ENCODE assay signal across 8 mouse cellular contexts in the genomic region with DNA sequence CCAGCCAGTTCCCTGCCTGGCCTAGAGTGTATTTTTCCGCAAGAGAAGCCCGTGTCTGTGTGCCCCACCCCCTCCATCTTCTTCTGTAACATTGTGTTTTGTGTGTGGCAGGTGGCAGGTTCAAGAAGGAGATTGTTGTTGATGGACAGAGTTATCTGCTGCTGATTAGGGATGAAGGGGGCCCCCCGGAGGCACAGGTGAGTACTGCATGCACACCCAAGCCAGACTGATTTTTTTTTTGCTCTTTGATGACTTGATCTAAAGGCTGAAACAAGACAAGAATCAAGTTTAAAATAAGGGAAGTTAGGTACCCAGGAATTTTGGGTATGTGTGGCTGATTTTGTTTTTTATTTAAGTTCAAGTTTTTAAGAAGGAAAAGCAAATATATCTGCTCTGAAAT.
DNase-seq lines count a peak whose midpoint lies in the region; ATAC-seq and TF ChIP-seq lines count a peak whose summit lies in the region.

No protein-coding gene starts in this region.

- peaks cover 45% of the 10 kb centered on the region for H3K36me3 ChIP-seq in hindbrain, embryonic 10.5 days
- H3K36me3 ChIP-seq in hindbrain, embryonic 16.5 days (ENCODE audit: control insufficient read depth, insufficient read depth, low read length) = peaks cover 4% of the 10 kb centered on the region; the same call in 1 of the 2 replicates
- no peaks in the 10 kb centered on the region; the same call in 1 of the 2 replicates for H3K36me3 ChIP-seq in hindbrain, postnatal 0 days (ENCODE audit: insufficient read depth, low read length)
- H3K36me3 ChIP-seq in small intestine, adult 2 months (ENCODE audit: control insufficient read depth, insufficient read depth, low read length) = peaks cover 4% of the 10 kb centered on the region
- peaks cover 11% of the 10 kb centered on the region for H3K36me3 ChIP-seq in heart, embryonic 12.5 days

- ATAC-seq in hindbrain, embryonic 16.5 days = no peak
- ATAC-seq in hindbrain, postnatal 0 days = no peak
- no peak for ATAC-seq in heart, embryonic 12.5 days (ENCODE audit: insufficient number of reproducible peaks, low FRiP score)

- no peaks in the 10 kb centered on the region for H3K27me3 ChIP-seq in hindbrain, embryonic 10.5 days (ENCODE audit: insufficient read depth, poor library complexity, severe bottlenecking)
- H3K27me3 ChIP-seq in hindbrain, embryonic 16.5 days (replicated peaks; ENCODE audit: control insufficient read depth, insufficient read depth, low read length) = no peaks in the 10 kb centered on the region
- no peaks in the 10 kb centered on the region for H3K27me3 ChIP-seq in hindbrain, postnatal 0 days (ENCODE audit: insufficient read depth, low read length)
- no peaks in the 10 kb centered on the region for H3K27me3 ChIP-seq in small intestine, adult 2 months (ENCODE audit: control insufficient read depth, insufficient read depth, low read length)
- H3K27me3 ChIP-seq in heart, embryonic 12.5 days (replicated peaks) = no peaks in the 10 kb centered on the region

- no peak for TF ChIP-seq POLR2A in small intestine, adult 2 months (IDR thresholded peaks at IDR 0.05; ENCODE audit: low read depth, low read length)

- no peak overlapping the region for H3K4me3 ChIP-seq in hindbrain, embryonic 10.5 days
- no peak overlapping the region for H3K4me3 ChIP-seq in hindbrain, embryonic 16.5 days (ENCODE audit: low read length)
- no peak overlapping the region for H3K4me3 ChIP-seq in hindbrain, postnatal 0 days (ENCODE audit: low read length)
- H3K4me3 ChIP-seq in small intestine, adult 2 months (ENCODE audit: low read depth, low read length) = no peak overlapping the region
- no peak overlapping the region for H3K4me3 ChIP-seq in heart, embryonic 12.5 days

- peaks cover 13% of the 10 kb centered on the region for H3K4me1 ChIP-seq in hindbrain, embryonic 10.5 days (replicated peaks)
- H3K4me1 ChIP-seq in hindbrain, embryonic 16.5 days (ENCODE audit: control insufficient read depth, insufficient read depth, low read depth, low read length) = no peaks in the 10 kb centered on the region; the same call in 1 of the 2 replicates
- H3K4me1 ChIP-seq in hindbrain, postnatal 0 days (ENCODE audit: insufficient read depth, low read length) = 0 out of 2 replicates have a peak, but pooled peaks cover 2% of the 10 kb centered on the region
- no peaks in the 10 kb centered on the region for H3K4me1 ChIP-seq in small intestine, adult 2 months (ENCODE audit: control insufficient read depth, insufficient read depth, insufficient read length, low read length)
- peaks cover 47% of the 10 kb centered on the region for H3K4me1 ChIP-seq in heart, embryonic 12.5 days (replicated peaks)

- no peaks in the 10 kb centered on the region for H3K9me3 ChIP-seq in hindbrain, embryonic 10.5 days
- no peaks in the 10 kb centered on the region for H3K9me3 ChIP-seq in hindbrain, embryonic 16.5 days (ENCODE audit: control insufficient read depth, low read length)
- H3K9me3 ChIP-seq in hindbrain, postnatal 0 days (ENCODE audit: low read length) = no peaks in the 10 kb centered on the region
- no peaks in the 10 kb centered on the region for H3K9me3 ChIP-seq in heart, embryonic 12.5 days (replicated peaks)

- no peak overlapping the region for H3K27ac ChIP-seq in hindbrain, embryonic 10.5 days
- H3K27ac ChIP-seq in hindbrain, embryonic 16.5 days (ENCODE audit: low read depth, low read length) = no peak overlapping the region
- no peak overlapping the region for H3K27ac ChIP-seq in hindbrain, postnatal 0 days
- H3K27ac ChIP-seq in small intestine, adult 2 months (ENCODE audit: insufficient read depth, low read depth, low read length) = no peak overlapping the region
- H3K27ac ChIP-seq in heart, embryonic 12.5 days (ENCODE audit: poor library complexity, severe bottlenecking) = no peak overlapping the region

- no peak overlapping the region for H3K9ac ChIP-seq in hindbrain, embryonic 16.5 days (ENCODE audit: low read depth, low read length)
- H3K9ac ChIP-seq in hindbrain, postnatal 0 days (replicated peaks; ENCODE audit: low read length) = no peak overlapping the region
- no peak overlapping the region for H3K9ac ChIP-seq in heart, embryonic 12.5 days

- peak; percentile 72 for TF ChIP-seq CTCF in hindbrain, postnatal 0 days (IDR thresholded peaks at IDR 0.05; ENCODE audit: low read depth)
- peak; percentile 37; the same call in 1 of the 2 replicates for TF ChIP-seq CTCF in small intestine, adult 2 months (IDR thresholded peaks at IDR 0.05; ENCODE audit: extremely low read depth, insufficient read length, insufficient replicate concordance, low read depth, low read length)

- no peak overlapping the region for H3K4me2 ChIP-seq in hindbrain, embryonic 16.5 days (ENCODE audit: low read length)
- H3K4me2 ChIP-seq in hindbrain, postnatal 0 days (ENCODE audit: low read depth, low read length) = no peak overlapping the region
- H3K4me2 ChIP-seq in heart, embryonic 12.5 days = no peak overlapping the region

- WGBS in hindbrain, embryonic 10.5 days = 59% methylated on average over 3 of the region's 3 CpGs
- WGBS in hindbrain, embryonic 16.5 days = 45% methylated on average over 3 of the region's 3 CpGs
- 45% methylated on average over 3 of the region's 3 CpGs for WGBS in hindbrain, postnatal 0 days
- WGBS in small intestine, adult 2 months = 64% methylated on average over 3 of the region's 3 CpGs
- WGBS in heart, embryonic 12.5 days = 52% methylated on average over 3 of the region's 3 CpGs

- DNase-seq in hindbrain, embryonic 10.5 days (ENCODE audit: low spot score) = peak; percentile 38
- peak; percentile 26 for DNase-seq in 3T3-L1 (ENCODE audit: low read depth, low spot score)
- peak; percentile 10 for DNase-seq in adipocyte (ENCODE audit: low spot score)
- peak; percentile 50 for DNase-seq in hindbrain, postnatal 0 days (ENCODE audit: low spot score)
- DNase-seq in gastrocnemius, postnatal 4 days (ENCODE audit: low spot score in 2 of 2) = no peak

Comparison
In these comparisons a context has a peak if more than half of its experiments do, and no peak if none do; other contexts are left out.
1. DNase-seq: peak in hindbrain, embryonic 10.5 days (single experiment), 3T3-L1 (single experiment), adipocyte (single experiment) and hindbrain, postnatal 0 days (single experiment); none in gastrocnemius, postnatal 4 days (0 of 2).